Mouse (Mus musculus) liver, embryonic 12.5 days (tissue): ENCODE data around the gene H2afz. TPM values are rescaled to one million over a fixed set of nuclear protein-coding genes. Genes with fewer than 3 reads are reported as not detected.

Source experiments
- ATAC-seq: fragments of 200-750 bp; cut with Nextera tagmentation; 2 replicates; pipeline ENCODE4 v1.8.0; 2017; ENCODE audit warnings: moderate number of reproducible peaks, mild to moderate bottlenecking, moderate library complexity
- H3K27ac ChIP-seq: fragments of 300-500 bp; sonication (generic); 2 replicates; pipeline ENCODE4 v1.5.1; 2016; ENCODE audit warnings: mild to moderate bottlenecking
- H3K27me3 ChIP-seq: fragments of 300-500 bp; sonication (generic); replicated peaks from 2 replicates; pipeline ENCODE4 v1.6.1; 2016; ENCODE audit warnings: mild to moderate bottlenecking, moderate library complexity
- H3K36me3 ChIP-seq: fragments of 300-500 bp; sonication (generic); 2 replicates; pipeline ENCODE4 v1.6.1; 2016; ENCODE audit warnings: mild to moderate bottlenecking, moderate library complexity
- H3K4me1 ChIP-seq: fragments of 300-500 bp; sonication (generic); 2 replicates; pipeline ENCODE4 v1.6.1; 2016
- H3K4me2 ChIP-seq: fragments of 300-500 bp; sonication (generic); 2 replicates; pipeline ENCODE4 v1.6.1; 2016; ENCODE audit warnings: mild to moderate bottlenecking, moderate library complexity
- H3K4me3 ChIP-seq: fragments of 300-500 bp; sonication (generic); 2 replicates; pipeline ENCODE4 v1.5.1; 2016; ENCODE audit warnings: mild to moderate bottlenecking, moderate library complexity
- H3K9ac ChIP-seq: fragments of 300-500 bp; sonication (generic); 2 replicates; pipeline ENCODE4 v1.6.1; 2016; ENCODE audit warnings: mild to moderate bottlenecking, moderate library complexity
- H3K9me3 ChIP-seq: fragments of 300-500 bp; sonication (generic); replicated peaks from 2 replicates; pipeline ENCODE4 v1.6.1; 2016; ENCODE audit warnings: mild to moderate bottlenecking, moderate library complexity
- WGBS: fragments of 180-500 bp; shearing (Covaris S2); methylation state at CpG from one replicate; pipeline ENCODE4 v1.1.7; 2016; ENCODE audit not compliant: insufficient replicate concordance; 5-methylcytosine and 5-hydroxymethylcytosine counted together
- polyA plus RNA-seq: library from polyadenylated mRNA; unstranded; fragments of >200 nt; fragmentation: Nextera tagmentation; extraction: Ambion mirVana; gene quantifications from 2 replicates; pipeline ENCODE4 v1.2.1, GENCODE M21; 2016

H2afz gene
- polyA plus RNA-seq, result 1,584 and 1,643 TPM in 2 replicates

- no peaks in the 10 kb centered on the region for H3K9me3 ChIP-seq
- WGBS, result under 1% methylated on average over 90 of the region's 115 CpGs
- H3K4me3 ChIP-seq, result peak within 1 kb of the TSS; percentile 93
- H3K9ac ChIP-seq, result peak within 1 kb of the TSS; percentile 99
- H3K27ac ChIP-seq, result peak within 1 kb of the TSS; percentile 98
- H3K4me1 ChIP-seq, result peaks cover 36% of the 10 kb centered on the region
- no peaks in the 10 kb centered on the region for H3K27me3 ChIP-seq
- peaks cover 14% of the 10 kb centered on the region for H3K36me3 ChIP-seq
- peak; percentile 90 for ATAC-seq
- H3K4me2 ChIP-seq, result peak within 1 kb of the TSS; percentile 83
Observed at GRCm38 (mm10) chr3:137864124-137864987, at the start of gene H2afz. Gene H2afz, plus strand, starts transcription at chr3:137864487.

- Histone ChIP-seq H3K9ac (no peak overlapping the region), H3K36me3 (no peaks in the 10 kb centered on the region), H3K27me3 (no peaks in the 10 kb centered on the region), H3K9me3 (no peaks in the 10 kb centered on the region), H3K4me3 (no peak overlapping the region), H3K27ac (no peak overlapping the region), H3K4me2 (no peak overlapping the region), H3K4me1 (no peaks in the 10 kb centered on the region)
- 41% methylated on average over 4 of the region's 4 CpGs for WGBS
- ATAC-seq, result no peak
Observed at GRCm38 (mm10) chr3:137818713-137819112, 45.6 kb upstream of the H2afz start.

- Histone ChIP-seq H3K4me2 (no peak overlapping the region), H3K27ac (no peak overlapping the region), H3K27me3 (no peaks in the 10 kb centered on the region), H3K4me3 (no peak overlapping the region), H3K36me3 (no peaks in the 10 kb centered on the region), H3K9ac (no peak overlapping the region), H3K4me1 (no peaks in the 10 kb centered on the region), H3K9me3 (no peaks in the 10 kb centered on the region)
- no peak for ATAC-seq
- 50% methylated on average over 6 of the region's 6 CpGs for WGBS
Observed at GRCm38 (mm10) chr3:137820688-137821467, 43.4 kb upstream of the H2afz start.

GRCm38 (mm10) chr3:137823317-137823716 is 41.0 kb upstream of the H2afz start:
- Histone ChIP-seq H3K27ac (no peak overlapping the region), H3K9ac (no peak overlapping the region), H3K27me3 (no peaks in the 10 kb centered on the region), H3K9me3 (no peaks in the 10 kb centered on the region), H3K4me3 (no peak overlapping the region), H3K4me1 (no peaks in the 10 kb centered on the region), H3K4me2 (no peak overlapping the region), H3K36me3 (no peaks in the 10 kb centered on the region)
- ATAC-seq, result no peak
- 56% methylated on average over 3 of the region's 3 CpGs for WGBS

GRCm38 (mm10) chr3:137827678-137828077 is 36.6 kb upstream of the H2afz start:
- no peak overlapping the region for H3K4me3 ChIP-seq
- ATAC-seq, result no peak
- H3K27ac ChIP-seq, result no peak overlapping the region
- H3K9me3 ChIP-seq, result no peaks in the 10 kb centered on the region
- no peaks in the 10 kb centered on the region for H3K27me3 ChIP-seq
- no peaks in the 10 kb centered on the region for H3K36me3 ChIP-seq
- WGBS, result 32% methylated on average over 11 of the region's 11 CpGs
- no peak overlapping the region for H3K4me2 ChIP-seq
- H3K9ac ChIP-seq, result no peak overlapping the region
- no peaks in the 10 kb centered on the region for H3K4me1 ChIP-seq

- Histone ChIP-seq H3K4me1 (no peaks in the 10 kb centered on the region), H3K9me3 (no peaks in the 10 kb centered on the region), H3K36me3 (no peaks in the 10 kb centered on the region), H3K9ac (no peak overlapping the region), H3K27ac (no peak overlapping the region), H3K4me2 (no peak overlapping the region), H3K4me3 (no peak overlapping the region), H3K27me3 (no peaks in the 10 kb centered on the region)
- 60% methylated on average over 2 of the region's 2 CpGs for WGBS
- ATAC-seq, result no peak
Observed at GRCm38 (mm10) chr3:137831156-137831555, 33.1 kb upstream of the H2afz start.

GRCm38 (mm10) chr3:137833128-137833527 is 31.2 kb upstream of the H2afz start:
- Histone ChIP-seq H3K4me2 (no peak overlapping the region), H3K9ac (no peak overlapping the region), H3K27me3 (no peaks in the 10 kb centered on the region), H3K4me3 (no peak overlapping the region), H3K27ac (no peak overlapping the region), H3K9me3 (no peaks in the 10 kb centered on the region), H3K36me3 (no peaks in the 10 kb centered on the region), H3K4me1 (peaks cover 2% of the 10 kb centered on the region)
- no peak for ATAC-seq

GRCm38 (mm10) chr3:137833698-137834097 is 30.6 kb upstream of the H2afz start:
- peaks cover 4% of the 10 kb centered on the region for H3K4me1 ChIP-seq
- no peak overlapping the region for H3K9ac ChIP-seq
- H3K9me3 ChIP-seq, result no peaks in the 10 kb centered on the region
- H3K27ac ChIP-seq, result no peak overlapping the region
- no peaks in the 10 kb centered on the region for H3K27me3 ChIP-seq
- H3K4me2 ChIP-seq, result no peak overlapping the region
- no peak for ATAC-seq
- H3K4me3 ChIP-seq, result no peak overlapping the region
- 71% methylated on average over 4 of the region's 4 CpGs for WGBS
- H3K36me3 ChIP-seq, result no peaks in the 10 kb centered on the region

- ATAC-seq, result no peak
- H3K4me3 ChIP-seq, result no peak overlapping the region
- H3K36me3 ChIP-seq, result no peaks in the 10 kb centered on the region
- no peaks in the 10 kb centered on the region for H3K9me3 ChIP-seq
- no peak overlapping the region for H3K27ac ChIP-seq
- WGBS, result 76% methylated on average over 1 of the region's 1 CpGs
- no peak overlapping the region for H3K9ac ChIP-seq
- no peaks in the 10 kb centered on the region for H3K27me3 ChIP-seq
- peaks cover 4% of the 10 kb centered on the region for H3K4me1 ChIP-seq
- no peak overlapping the region for H3K4me2 ChIP-seq
Observed at GRCm38 (mm10) chr3:137836543-137836942, 27.7 kb upstream of the H2afz start.

GRCm38 (mm10) chr3:137838160-137838559 is 26.1 kb upstream of the H2afz start:
- Histone ChIP-seq H3K27ac (no peak overlapping the region), H3K4me1 (peaks cover 4% of the 10 kb centered on the region), H3K4me2 (no peak overlapping the region), H3K27me3 (no peaks in the 10 kb centered on the region), H3K9ac (no peak overlapping the region), H3K4me3 (no peak overlapping the region), H3K36me3 (no peaks in the 10 kb centered on the region), H3K9me3 (no peaks in the 10 kb centered on the region)
- no peak for ATAC-seq

- Histone ChIP-seq H3K4me1 (peaks cover 19% of the 10 kb centered on the region), H3K36me3 (no peaks in the 10 kb centered on the region), H3K4me2 (no peak overlapping the region), H3K9ac (no peak overlapping the region), H3K27ac (no peak overlapping the region), H3K27me3 (no peaks in the 10 kb centered on the region), H3K9me3 (no peaks in the 10 kb centered on the region), H3K4me3 (no peak overlapping the region)
- WGBS, result 67% methylated on average over 1 of the region's 1 CpGs
- ATAC-seq, result peak; percentile 55; the same call in 1 of the 2 replicates
Observed at GRCm38 (mm10) chr3:137842944-137843343, 21.3 kb upstream of the H2afz start.

GRCm38 (mm10) chr3:137844263-137844662 is 20.0 kb upstream of the H2afz start:
- ATAC-seq, result peak; percentile 85
- H3K4me3 ChIP-seq, result no peak overlapping the region
- no peak overlapping the region for H3K9ac ChIP-seq
- H3K36me3 ChIP-seq, result no peaks in the 10 kb centered on the region
- H3K27ac ChIP-seq, result peak overlapping the region; percentile 40; the same call in 1 of the 2 replicates
- 72% methylated on average over 3 of the region's 3 CpGs for WGBS
- no peaks in the 10 kb centered on the region for H3K27me3 ChIP-seq
- peaks cover 15% of the 10 kb centered on the region for H3K4me1 ChIP-seq
- H3K9me3 ChIP-seq, result no peaks in the 10 kb centered on the region
- peak overlapping the region; percentile 22; the same call in 1 of the 2 replicates for H3K4me2 ChIP-seq
